In genomic region chr10:18237191-18237590, GRCm38 (mm10) we compare ENCODE assay signal across 14 mouse cellular contexts. TPM values are rescaled to one million over a fixed set of nuclear protein-coding genes. Genes with fewer than 3 reads are reported as not detected.
DNase-seq lines count a peak whose midpoint lies in the region.
"Had no signal": no experiment of that assay in that cellular context is flagged by ENCODE, and none has a peak within 500 bp of the region (broad histone marks: within the 10 kb centered on the region; RNA-seq: fewer than 3 reads in every experiment).

No protein-coding gene starts in this region.

- H3K36me3 ChIP-seq in heart, embryonic 10.5 days: no peaks in the 10 kb centered on the region
- H3K36me3 ChIP-seq: embryonic facial prominence, embryonic 15.5 days; limb, embryonic 10.5 days; stomach, embryonic 15.5 days had no signal

- no peaks in the 10 kb centered on the region for H3K4me1 ChIP-seq in heart, embryonic 10.5 days
- H3K4me1 ChIP-seq: stomach, embryonic 15.5 days had no signal

- DNase-seq in heart, adult 8-10 months (ENCODE audit: low spot score): peak; percentile 57
- DNase-seq in heart, embryonic 10.5 days (ENCODE audit: low spot score): no peak
- peak; percentile 17 for DNase-seq in NIH3T3 (ENCODE audit: low read depth)
- peak; percentile 15 to 19 for DNase-seq in gastrocnemius, postnatal 36 days
- peak; percentile 62 for DNase-seq in lung, postnatal 36 days
- DNase-seq in embryo, embryonic 10.5 days (ENCODE audit: low spot score): no peak
- DNase-seq in ovary, postnatal 10 days (ENCODE audit: low spot score): no peak
- no peak for DNase-seq in thymus, postnatal 10 days (ENCODE audit: low spot score in 2 of 2)
- DNase-seq: cerebellum, adult 11 months; right cerebral cortex, postnatal 25 days had no signal

- no peaks in the 10 kb centered on the region for H3K9me3 ChIP-seq in heart, embryonic 10.5 days
- H3K9me3 ChIP-seq: embryonic facial prominence, embryonic 15.5 days; limb, embryonic 10.5 days; megakaryocyte, embryonic 14.5 days; stomach, embryonic 15.5 days had no signal

- intact Hi-C loops in gastrocnemius, postnatal 36 days (cut with DNase I): loop anchor here (5.0 kb wide), 1 partner anchor 150 kb away; no protein-coding TSS in a partner anchor

- 83% methylated on average over 7 of the region's 7 CpGs for WGBS in heart, embryonic 10.5 days

- no peaks in the 10 kb centered on the region for H3K27me3 ChIP-seq in heart, embryonic 10.5 days (ENCODE audit: insufficient read depth, poor library complexity, severe bottlenecking)
- H3K27me3 ChIP-seq: embryonic facial prominence, embryonic 15.5 days; megakaryocyte, embryonic 14.5 days; stomach, embryonic 15.5 days had no signal

- H3K27ac ChIP-seq in heart, embryonic 10.5 days: no peak overlapping the region
- H3K27ac ChIP-seq: embryonic facial prominence, embryonic 15.5 days; limb, embryonic 10.5 days; stomach, embryonic 15.5 days had no signal

- H3K4me3 ChIP-seq in heart, embryonic 10.5 days: no peak overlapping the region
- H3K4me3 ChIP-seq: embryonic facial prominence, embryonic 15.5 days; limb, embryonic 10.5 days; megakaryocyte, embryonic 14.5 days; stomach, embryonic 15.5 days had no signal

RNA-seq across cellular contexts. Expression of gene Ccdc28a, which starts 2.4 kb away (rescaled TPM):
- 10 to 100 TPM; 13.8 to 17.9 (median 15.4) TPM for total RNA-seq in heart, adult 8-10 months (2022)
- polyA plus RNA-seq in heart, embryonic 10.5 days (2016; fragmentation: Nextera tagmentation; extraction: Ambion mirVana): 7.7 and 8.0 TPM in 2 replicates
- 1 to 10 TPM; 6.8 to 8.8 TPM for total RNA-seq in gastrocnemius, postnatal 36 days (2021)

RNA-seq across cellular contexts. Expression of gene Ect2l, which starts 26.5 kb away (rescaled TPM):
- total RNA-seq in heart, adult 8-10 months (2022): not detected
- 0.21 and 0.34 TPM in 2 replicates for polyA plus RNA-seq in heart, embryonic 10.5 days (2016; fragmentation: Nextera tagmentation; extraction: Ambion mirVana)
- under 1 TPM; 0.32 to 0.46 TPM for total RNA-seq in gastrocnemius, postnatal 36 days (2021)

Comparison
In these comparisons a context has a peak if more than half of its experiments do, and no peak if none do; other contexts are left out.
1. DNase-seq: peak in heart, adult 8-10 months (single experiment), NIH3T3 (single experiment), gastrocnemius, postnatal 36 days (2 of 2) and lung, postnatal 36 days (single experiment); none in heart, embryonic 10.5 days (single experiment), embryo, embryonic 10.5 days (single experiment), ovary, postnatal 10 days (single experiment) and thymus, postnatal 10 days (0 of 2).